Mouse (Mus musculus) brain, embryonic 14.5 days (tissue): ENCODE data around the gene Nme7.

ENCODE experiments used
- CTCF ChIP-seq: fragments of 200-500 bp; IDR thresholded peaks from 2 replicates; pipeline ENCODE4 v1.5.1; 2012; ENCODE audit warnings: inconsistent platforms, mild to moderate bottlenecking, moderate library complexity, borderline replicate concordance; ENCODE audit not compliant: insufficient read depth, insufficient read length; ENCODE audit errors: extremely low read depth
- POLR2A ChIP-seq: fragments of 200-500 bp; IDR thresholded peaks from 2 replicates; pipeline ENCODE4 v1.6.1; 2012; ENCODE audit warnings: mild to moderate bottlenecking, inconsistent platforms, borderline replicate concordance; ENCODE audit not compliant: poor library complexity, insufficient read depth, insufficient read length, severe bottlenecking; ENCODE audit errors: extremely low read depth

DNA sequence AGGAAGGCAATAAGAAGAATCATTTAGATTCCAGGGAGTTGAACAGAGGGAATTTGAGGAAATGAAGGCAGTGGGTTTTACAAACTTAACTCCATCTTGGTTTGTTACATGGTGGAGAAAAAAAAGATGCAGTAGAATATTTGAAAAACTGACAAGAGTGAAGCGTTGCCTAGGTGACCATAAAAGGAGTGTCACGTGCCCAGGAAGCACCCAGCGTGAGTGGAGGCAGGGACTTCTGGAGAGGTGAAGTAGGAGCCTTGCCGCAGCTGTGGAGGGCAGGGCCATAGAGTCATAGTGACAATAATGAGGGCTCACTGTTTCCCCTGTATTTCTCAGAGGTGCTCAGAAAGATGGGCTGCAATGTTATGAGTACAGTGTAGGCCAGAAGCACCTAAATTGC lies 24.6 kb upstream of the Nme7 start:
- TF ChIP-seq CTCF (no peak), POLR2A (no peak)
